Mouse (Mus musculus): ENCODE results near the gene Vtn. TPM values are rescaled to one million over a fixed set of nuclear protein-coding genes. Genes with fewer than 3 reads are reported as not detected.

Gene Vtn
- total RNA-seq (2021), result 1 to 10 TPM; 1.6 to 3.2 TPM
- long read RNA-seq, experiment 1, partial matches to known transcripts, result 0 of 3 reads
- long read RNA-seq, experiment 1, other reads (novel, unspliced or antisense), result 0 of 3 reads
- long read RNA-seq, experiment 2, transcript Vtn-201 (8 exons, 1,744 nt), result major isoform, 8 of 8 reads
- long read RNA-seq, experiment 2, partial matches to known transcripts, result 0 of 8 reads
- long read RNA-seq, experiment 2, other reads (novel, unspliced or antisense), result 0 of 8 reads

- no peak for DNase-seq
Observed at GRCm38 (mm10) chr11:78499004-78499403, at the start of gene Vtn. Vtn (plus strand) TSS chr11:78499091.

GRCm38 (mm10) chr11:78450337-78450736, 48.6 kb upstream of the Vtn start:
- DNase-seq, result no peak

GRCm38 (mm10) chr11:78453675-78454074, 45.2 kb upstream of the Vtn start:
- DNase-seq, result peak; percentile 73 to 75

- no peak for DNase-seq
Observed at GRCm38 (mm10) chr11:78454276-78454675, 44.6 kb upstream of the Vtn start.

- peak; percentile 61 to 65 for DNase-seq
Observed at GRCm38 (mm10) chr11:78455308-78455707, 43.6 kb upstream of the Vtn start.

GRCm38 (mm10) chr11:78458740-78459139, 40.2 kb upstream of the Vtn start:
- DNase-seq, result no peak

- DNase-seq, result no peak
Observed at GRCm38 (mm10) chr11:78461894-78462293, 37.0 kb upstream of the Vtn start.

GRCm38 (mm10) chr11:78462669-78463068, 36.2 kb upstream of the Vtn start:
- DNase-seq, result no peak

- DNase-seq, result peak; percentile 62 to 66
Observed at GRCm38 (mm10) chr11:78463286-78464036, 35.4 kb upstream of the Vtn start.

GRCm38 (mm10) chr11:78465116-78465515, 33.8 kb upstream of the Vtn start:
- DNase-seq, result no peak

GRCm38 (mm10) chr11:78465568-78466180, 33.2 kb upstream of the Vtn start, which contains the start of gene Slc46a1:
Slc46a1 (plus strand) TSS chr11:78465697.
- DNase-seq, result peak; percentile 93 to 96

- DNase-seq, result no peak
Observed at GRCm38 (mm10) chr11:78466242-78466912, 32.5 kb upstream of the Vtn start.

GRCm38 (mm10) chr11:78467515-78467914, 31.4 kb upstream of the Vtn start:
- no peak for DNase-seq

GRCm38 (mm10) chr11:78467932-78468331, 31.0 kb upstream of the Vtn start:
- no peak for DNase-seq

GRCm38 (mm10) chr11:78471326-78472103, 27.4 kb upstream of the Vtn start:
- peak; percentile 48 to 63 for DNase-seq

- DNase-seq, result no peak
Observed at GRCm38 (mm10) chr11:78475289-78475688, 23.6 kb upstream of the Vtn start.

- no peak for DNase-seq
Observed at GRCm38 (mm10) chr11:78483639-78484038, 15.3 kb upstream of the Vtn start.

GRCm38 (mm10) chr11:78488168-78488567, 10.7 kb upstream of the Vtn start:
- peak; percentile 74 to 78 for DNase-seq

GRCm38 (mm10) chr11:78490781-78491241, 8.1 kb upstream of the Vtn start:
- DNase-seq, result peak; percentile 67 to 70

GRCm38 (mm10) chr11:78495904-78496303, 3.0 kb upstream of the Vtn start:
- peak; percentile 55 to 63 for DNase-seq

GRCm38 (mm10) chr11:78497071-78497541, 1.8 kb upstream of the Vtn start:
- peak; percentile 35 to 59 for DNase-seq
